Mouse (Mus musculus): Measurements from ENCODE around the gene Fau.
A peak's percentile ranks its signal among the peaks of the same experiment; 100 is the strongest.

The Fau gene

DNA sequence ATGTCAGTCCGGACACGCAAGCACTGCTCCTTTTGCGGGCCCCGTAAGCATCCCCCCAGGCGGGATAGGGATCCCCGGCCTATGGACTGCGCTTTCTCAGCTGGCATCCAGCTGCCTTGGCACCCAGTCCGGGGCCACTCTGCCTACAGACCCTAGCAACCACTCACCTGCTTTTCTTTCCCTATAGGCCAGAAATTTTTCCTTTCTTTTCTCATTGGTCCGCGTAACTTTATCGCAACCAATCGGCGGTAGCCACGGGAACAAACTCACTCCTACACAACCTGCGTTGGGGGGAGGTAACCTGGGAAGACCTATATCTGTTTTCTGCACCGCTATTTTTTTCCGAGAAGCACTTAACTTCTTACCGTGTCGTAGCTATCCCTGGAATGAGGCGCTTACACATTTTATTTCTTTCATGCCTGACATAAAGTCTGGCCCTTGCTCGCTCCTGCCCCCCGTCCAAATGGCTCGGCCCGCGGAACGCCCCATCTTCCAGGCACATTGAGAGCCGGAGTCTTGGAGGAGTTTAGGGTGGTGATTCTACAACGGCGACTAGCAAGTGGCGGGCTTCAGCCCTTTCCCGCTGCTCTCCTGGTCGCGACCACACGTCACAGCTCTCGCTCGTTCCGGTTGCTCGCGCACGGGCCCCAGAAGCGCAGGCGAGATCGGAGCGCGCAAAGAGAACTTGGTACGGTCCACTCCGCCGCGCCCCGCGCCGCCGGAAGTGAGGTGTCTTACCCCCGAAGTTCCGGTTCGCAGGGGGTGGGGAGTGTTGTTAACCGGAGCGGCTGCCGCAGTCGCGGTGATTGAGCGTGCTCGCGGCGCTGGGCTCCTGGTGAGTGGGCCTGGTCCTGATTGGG is 11.1 kb upstream of the Fau start, which contains the start of gene Syvn1:
Syvn1 (plus strand) TSS at position 283 of the 860 bp plus-strand sequence.
- DNase-seq: peak; percentile 91

DNA sequence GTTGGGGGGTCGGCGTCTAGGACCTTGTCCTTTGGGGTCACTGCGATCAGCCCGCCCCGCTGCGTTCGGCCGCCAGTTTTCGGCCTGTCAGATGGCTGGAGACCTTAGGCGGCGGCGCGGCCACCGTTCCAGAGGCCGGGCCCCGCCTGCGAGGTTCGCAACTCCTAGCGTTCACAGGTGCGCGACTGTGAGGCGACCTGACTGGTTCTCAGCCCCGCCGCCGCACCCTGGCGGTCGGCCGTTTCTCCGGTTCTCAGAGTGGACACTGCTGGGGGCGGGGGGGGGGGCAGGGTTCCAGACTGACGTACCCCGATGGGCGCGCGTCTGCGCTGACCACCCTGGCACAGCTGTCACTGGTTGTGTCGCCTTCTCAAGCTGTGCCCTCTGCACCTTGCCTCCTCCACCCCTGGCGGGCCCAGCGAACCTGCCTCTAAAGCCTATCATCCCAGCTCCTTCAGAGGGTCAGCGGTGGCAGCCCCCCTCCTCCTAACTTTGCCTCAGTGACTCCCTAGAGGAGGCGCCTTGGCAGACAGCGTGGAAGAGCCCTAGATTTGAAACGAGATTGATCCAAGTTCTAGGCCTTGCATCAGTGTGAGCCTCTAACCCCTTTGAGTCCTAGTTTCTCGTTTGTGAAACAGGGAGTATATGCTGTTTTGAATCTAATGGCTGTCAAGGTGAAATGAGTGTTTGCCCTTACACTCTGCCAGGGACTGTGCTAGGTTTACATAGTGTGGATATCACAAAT is 10.3 kb upstream of the Fau start:
- no peak for DNase-seq

DNA sequence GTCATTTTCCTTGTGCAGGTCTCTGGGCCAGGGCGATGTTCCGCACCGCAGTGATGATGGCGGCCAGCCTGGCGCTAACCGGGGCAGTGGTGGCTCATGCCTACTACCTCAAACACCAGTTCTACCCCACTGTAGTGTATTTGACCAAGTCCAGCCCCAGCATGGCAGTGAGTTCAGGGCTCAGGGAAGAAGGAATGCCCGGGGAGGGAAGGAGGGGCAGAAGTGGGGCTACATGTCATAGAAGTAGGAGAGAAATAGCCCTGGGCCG is 9.8 kb upstream of the Fau start:
- peak in 1 of 2 experiments; percentile 26 for DNase-seq

DNA sequence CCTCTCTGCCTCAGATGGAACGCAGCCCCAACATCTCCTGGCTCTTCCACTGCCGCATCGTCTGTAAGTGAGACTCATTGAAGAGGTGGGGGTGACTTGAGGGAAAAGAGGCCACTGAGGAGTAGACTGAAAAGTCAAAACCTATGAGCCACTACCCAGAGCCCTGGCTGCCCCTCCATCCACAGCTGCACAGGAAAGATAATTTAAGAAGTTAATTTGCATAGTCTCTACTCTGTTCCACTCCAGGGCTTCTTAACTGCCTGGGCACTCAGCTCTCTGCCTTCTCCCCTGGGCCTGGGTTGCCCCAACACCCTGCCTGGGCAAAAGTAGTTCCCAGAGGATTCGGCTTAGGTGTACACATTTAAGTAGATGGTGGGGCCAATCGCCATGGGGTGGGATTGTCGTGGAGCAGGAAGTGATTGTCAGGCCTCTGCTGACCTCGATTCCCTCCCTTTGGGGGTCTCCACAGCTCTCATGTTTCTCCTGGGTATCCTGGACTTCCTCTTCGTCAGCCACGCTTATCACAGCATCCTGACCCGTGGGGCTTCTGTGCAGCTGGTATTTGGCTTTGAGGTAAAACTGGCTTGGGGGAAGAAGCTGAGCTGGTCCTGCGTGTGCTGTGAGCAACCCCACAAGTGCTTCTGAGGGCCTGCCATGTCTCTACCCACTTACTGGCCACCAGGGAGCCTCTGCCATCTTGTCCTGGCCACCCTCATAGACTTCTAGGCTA is 8.8 kb upstream of the Fau start:
- DNase-seq: peak in 1 of 2 experiments; percentile 32

DNA sequence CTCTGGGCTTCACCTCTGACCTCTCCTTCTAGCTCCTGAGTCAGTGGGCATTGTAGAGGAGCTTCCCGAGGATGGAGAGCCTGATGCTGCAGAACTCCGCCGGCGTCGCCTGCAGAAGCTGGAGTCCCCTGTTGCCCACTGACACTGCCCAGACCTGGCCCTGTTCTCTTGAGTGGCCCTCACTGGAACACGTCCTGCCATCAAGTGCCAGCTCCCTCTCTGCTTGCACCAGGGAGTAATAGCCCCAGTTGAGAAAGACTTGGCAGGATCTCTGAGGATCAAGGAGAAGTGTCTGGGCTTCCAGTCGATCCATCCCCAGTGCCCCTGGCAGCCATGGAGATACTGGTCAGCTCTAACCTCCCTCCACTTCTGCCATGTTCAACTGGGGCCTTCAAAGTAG is 5.1 kb upstream of the Fau start:
- DNase-seq: peak in 1 of 2 experiments; percentile 25

DNA sequence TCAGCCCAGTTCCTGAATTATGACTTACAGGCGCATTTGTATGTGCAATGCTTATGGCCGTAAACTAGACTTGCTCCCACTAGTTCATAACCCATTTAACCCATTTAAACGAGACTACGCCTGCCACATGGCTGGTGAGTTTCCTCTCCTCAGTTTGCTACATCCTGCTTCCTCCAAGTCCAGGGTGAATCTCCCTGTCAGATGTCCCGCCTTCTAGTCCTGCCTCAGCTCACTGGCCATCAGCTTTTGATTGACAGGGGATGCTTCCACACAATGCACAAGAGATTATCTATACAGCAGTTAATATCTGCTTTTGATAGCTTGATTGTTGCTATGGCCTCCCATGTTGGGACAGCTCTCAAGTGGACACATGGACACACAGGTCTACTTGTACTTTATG is 3.3 kb upstream of the Fau start:
- DNase-seq: no peak

DNA sequence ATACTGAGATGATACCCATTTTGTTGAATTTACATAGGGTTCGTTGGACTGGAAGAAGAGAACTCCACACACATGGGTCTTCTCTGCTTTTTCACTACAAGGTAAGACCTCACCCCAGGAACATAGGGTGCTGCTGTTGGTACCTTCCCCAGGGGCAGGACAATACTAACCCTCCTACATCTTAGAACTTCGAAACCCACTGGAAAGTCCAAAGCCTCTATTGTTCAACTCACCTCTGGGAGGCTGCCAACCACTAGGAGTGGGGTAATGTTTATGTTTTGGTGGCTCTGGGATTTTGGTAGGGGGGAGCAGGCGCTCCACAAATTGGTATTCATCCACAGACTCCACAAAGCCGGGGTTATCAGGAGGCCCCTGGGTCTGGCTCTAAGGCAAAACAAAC is 948 bp upstream of the Fau start:
- no peak for DNase-seq

DNA sequence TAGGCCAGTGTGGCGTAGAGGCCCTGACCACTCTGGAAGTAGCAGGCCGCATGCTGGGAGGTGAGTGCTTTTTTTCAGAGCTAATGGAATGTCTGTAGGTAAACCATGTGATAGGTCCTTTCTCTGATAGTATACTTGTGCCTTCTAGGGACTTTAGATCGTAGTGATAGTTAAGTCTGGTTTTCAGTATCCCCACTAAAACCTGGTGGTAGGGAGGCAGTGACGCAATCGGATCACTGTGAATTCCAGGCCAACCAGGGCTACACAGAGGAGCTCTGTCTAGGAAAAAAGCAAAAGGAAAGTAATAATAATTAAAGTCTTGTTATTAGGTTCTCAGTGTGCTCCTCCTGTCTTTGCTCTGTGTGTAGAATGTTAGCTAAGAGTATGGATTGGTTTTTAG is 869 bp downstream of the Fau start:
- no peak for DNase-seq

DNA sequence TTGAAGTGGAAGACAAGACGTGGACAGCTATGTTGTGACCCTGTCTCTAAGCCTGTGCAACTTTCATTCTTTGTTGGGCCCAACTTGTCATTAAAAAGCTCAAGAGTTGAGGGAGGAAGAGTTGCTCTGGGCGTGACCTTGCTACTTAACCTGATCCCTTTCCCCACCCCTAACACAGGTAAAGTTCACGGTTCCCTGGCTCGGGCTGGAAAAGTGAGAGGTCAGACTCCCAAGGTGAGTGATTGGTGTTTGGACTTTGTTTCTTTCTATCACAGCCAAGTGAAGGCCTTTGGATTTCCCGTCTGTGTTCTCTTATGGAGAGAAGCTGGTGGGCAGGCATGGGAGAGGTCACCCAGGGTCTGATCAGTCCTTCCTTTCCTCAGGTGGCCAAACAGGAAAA is 1.3 kb downstream of the Fau start:
- no peak for DNase-seq

DNA sequence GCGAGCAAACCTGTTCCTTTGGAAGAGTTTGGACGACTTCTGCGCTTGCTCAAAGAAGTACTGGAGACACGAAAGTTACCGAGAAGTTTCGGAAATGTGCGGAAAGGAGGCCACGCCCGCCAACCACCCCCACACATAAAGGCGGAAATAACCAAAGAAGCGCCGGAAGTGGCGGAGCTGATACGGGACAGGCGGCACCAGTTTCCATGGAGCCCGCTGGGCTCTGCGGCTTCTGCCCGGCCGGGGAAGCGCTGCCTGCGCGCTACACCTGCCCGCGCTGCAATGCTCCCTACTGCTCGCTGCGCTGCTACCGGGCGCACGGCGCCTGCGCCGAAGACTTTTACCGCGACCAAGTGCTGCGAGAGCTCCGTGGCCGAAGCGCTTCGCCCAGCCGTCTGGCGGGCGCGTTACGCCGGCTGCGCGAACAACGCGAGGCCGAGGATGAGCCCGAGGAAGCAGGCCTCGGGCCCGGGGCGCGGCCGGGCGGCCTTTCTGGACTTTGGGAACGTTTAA is 3.4 kb downstream of the Fau start, which contains the start of gene Znhit2:
Znhit2 (plus strand) TSS at position 172 of the 513 bp plus-strand sequence.
- peak; percentile 95 to 96 for DNase-seq

DNA sequence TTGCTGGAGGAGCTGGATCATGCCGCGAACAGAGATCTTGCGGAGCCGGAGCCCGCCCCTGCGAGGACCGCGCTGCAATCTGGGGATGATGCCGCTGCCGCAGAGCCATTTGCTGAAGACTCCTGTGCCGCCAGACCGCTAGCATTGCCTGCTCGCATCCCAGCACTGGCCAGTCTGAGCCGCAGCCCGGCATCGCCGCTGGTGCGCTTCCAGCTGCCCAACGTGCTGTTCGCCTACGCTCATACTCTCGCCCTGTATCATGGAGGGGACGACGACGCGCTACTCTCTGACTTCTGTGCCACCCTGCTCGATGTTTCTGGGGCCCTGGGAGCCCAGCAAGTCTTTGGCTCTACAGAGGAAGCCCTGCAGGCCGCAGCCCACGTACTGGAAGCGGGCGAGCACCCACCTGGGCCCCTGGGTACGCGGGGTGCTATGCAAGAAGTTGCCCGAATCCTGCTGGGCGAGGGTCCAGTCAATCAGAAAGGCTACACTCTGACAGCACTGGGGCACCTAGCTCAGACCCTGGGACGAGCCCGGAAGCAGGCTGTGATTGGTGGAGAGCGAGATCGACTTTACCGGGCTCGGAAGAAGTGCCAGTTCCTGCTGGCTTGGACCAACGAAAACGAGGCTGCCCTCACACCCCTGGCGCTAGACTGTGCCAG is 4.1 kb downstream of the Fau start:
- DNase-seq: peak; percentile 60 to 66

DNA sequence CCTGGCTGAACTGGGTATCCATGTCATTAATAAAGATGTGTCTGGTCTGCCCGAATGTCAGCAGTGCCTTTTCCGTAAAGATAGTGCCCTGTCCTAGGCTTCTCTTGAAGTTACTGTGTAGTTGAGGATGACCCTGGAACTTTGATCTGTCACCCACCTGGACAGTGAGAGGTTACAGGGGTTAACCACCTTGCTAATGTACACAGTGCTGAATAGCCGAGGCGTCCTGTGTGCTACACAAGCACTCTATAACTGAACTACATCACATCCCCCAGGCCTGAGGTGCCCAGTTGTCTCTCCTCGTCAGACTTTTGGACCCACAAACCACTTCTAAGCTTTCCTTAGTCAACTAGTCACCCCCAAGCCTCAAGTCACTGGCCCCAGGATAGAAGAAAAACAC is 4.8 kb downstream of the Fau start:
- DNase-seq: no peak

DNA sequence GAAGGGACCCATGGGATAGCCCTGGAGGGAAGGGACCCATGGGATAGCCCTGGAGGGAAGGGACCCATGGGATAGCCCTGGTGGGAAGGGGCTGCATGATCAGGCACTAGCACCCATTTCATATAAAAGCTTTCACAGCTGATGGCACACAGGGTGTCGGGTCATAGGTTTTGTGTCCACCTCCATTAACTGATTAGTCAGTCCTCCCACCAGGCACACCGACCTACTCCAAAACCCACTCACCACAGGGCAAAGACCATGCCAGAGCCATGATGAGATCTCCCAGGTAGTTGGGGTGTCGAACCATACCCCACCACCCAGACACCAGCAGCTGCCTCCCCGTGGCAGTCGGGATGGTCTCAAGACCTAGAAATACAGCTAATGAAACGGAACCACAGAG is 5.4 kb downstream of the Fau start:
- DNase-seq: no peak

DNA sequence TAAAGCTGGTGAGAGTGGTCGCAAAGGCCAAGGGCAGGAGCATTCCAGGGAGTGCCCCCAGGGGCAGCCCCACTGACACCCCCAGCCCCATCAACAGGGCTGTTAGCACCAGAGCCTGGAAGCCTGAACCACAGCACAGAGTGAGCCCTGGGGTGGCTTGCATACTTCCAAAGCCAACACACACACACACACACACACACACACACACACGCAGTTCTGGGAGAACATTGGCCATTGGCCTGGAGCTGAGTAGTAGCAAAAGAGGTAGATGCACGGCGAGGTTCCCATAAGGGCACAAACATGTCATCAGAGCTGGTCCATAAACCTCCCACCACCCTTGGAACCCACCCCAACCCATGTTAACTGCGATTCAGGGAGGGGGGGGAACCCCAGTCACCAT is 8.9 kb downstream of the Fau start:
- no peak for DNase-seq

DNA sequence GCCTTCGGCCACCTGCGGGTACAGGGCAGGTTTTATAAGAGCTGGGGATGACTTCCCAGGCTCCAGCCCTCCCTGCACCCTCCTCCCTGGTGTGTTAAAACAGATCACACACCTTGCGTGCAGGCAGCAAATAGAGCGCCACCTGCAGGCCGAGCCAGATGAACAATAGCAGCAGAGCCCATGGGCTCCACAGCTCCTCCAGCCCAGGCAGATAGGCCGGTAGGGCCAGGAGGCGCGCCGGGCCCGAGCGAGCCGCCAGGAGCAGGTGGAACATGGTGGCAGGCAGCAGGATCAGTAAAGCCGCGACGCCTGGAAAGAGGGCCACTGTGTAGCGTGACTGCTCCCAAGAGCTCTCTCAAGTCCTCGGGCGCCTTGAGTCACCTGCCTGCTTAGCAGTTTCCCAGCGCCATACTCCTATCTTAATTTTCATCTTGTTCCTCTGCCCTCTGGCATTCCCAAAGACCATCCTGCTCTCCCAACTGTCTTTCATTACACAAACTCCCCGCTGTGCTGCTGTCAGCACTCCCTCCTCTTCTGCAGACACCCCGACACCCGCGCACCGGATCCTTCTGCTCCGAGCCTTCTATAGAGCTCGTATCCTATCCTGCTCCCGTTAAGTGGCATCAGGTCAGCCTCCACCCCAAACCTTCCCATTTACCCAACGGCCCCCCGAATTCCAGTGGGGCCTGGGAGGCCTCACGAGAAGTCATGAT is 9.5 kb downstream of the Fau start:
- peak; percentile 85 to 87 for DNase-seq

DNA sequence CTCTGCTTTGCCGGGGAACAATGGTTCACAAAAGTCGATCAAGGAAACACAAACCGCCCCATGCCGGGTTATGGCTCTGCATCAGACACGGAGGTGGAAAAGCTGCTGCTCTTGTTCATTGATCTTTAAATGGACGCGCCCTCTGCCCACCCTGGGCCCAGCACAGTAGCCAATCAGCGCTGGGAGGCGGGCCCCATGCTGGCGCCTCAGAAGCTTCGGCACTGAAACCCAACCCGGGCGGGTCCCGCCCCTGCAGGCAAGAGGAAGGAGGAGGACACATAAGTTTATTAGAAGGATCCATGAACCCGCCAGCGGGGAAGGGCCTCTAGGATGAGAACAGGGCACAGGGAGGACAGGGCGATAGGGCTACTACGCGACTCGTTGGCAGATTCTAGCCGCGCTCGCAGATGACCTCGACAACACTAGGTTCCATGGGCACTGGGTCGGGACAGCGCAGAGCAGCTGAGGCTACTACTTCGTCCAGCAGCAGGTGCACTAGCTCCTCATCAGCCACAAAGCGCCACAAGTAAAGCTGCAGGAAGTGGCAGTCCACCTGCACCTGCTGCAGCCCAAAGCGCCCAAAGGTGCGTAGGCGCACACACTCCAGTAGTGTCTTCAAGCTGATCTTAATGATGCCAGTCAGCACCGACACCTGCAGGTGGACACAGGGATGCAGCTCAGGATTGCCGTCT is 10.2 kb downstream of the Fau start, which contains the start of gene Tm7sf2:
Tm7sf2 (minus strand) TSS at position 650 of the 692 bp plus-strand sequence.
- DNase-seq: peak; percentile 92 to 95

DNA sequence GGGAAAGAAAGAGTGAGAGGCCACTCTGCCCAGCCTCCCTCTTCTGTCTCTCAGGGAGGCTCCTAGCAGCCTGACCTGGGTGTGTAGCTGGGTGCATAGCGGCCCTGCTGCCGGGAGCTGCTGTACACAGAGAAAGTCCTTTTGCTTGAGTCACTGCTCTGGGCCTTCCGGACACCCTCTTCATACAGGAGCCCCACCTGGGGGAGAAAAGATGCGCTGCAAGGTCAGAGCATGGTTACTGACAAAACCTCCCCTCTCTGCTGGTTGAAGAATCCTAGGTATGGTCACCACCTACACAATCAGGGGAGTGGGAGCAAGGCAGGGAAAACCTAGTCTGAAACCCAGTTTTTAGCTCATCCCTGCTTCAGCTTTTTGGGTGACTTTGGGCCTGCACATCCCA is 11.3 kb downstream of the Fau start:
- DNase-seq: no peak

DNA sequence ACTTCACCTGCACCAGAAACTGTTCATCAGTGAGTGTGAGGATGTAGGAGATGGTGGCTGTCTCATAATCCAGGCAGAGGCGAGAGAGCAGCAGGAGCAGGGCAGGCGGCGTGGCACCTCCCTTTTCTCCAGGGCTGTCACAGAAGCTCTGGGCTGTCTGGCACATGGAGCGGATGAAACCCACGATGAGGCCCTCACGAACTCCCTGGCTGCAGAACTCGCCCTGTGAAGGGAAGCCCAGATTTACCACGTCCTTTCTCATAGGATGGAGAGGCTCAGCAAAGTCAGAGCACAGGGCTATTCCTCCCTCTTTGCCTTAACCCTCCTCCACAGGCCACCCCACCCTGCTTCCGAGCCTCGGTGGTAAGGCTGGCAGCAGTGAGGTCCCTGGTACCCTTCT is 12.2 kb downstream of the Fau start:
- DNase-seq: no peak

DNA sequence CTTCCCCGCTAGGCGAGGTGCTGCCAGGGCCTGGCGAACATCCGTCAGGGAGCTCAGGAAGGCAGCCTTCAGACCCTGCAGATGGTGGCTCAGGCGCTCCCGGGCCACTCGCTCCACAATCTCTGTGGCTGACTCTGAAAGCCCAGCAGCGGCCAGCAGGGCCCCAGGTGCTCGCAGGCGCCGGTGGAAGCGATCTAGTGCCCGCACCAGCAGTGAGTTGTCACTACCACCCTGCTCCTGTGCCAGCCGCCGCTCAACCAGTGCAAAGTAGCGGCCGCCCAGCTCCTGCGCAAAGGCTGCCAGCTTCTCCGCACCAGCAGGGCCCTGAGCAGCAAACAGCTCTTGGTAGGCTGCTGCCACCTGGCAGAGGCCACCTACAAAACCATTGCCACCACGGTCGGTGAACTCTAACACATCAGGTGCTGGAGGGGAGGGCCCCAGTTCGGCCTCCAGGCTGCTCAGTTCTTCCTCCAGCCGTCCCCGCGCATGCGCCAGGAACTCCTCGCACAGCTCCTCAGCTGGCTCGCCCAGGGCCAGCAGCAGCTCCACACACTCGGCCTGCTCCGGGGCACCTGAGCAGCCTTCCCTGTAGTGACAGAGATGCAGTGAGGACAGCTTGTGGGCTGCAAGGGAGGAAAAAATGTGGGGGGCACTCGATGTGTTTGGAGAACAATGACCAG is 13.1 kb downstream of the Fau start:
- DNase-seq: no peak

DNA sequence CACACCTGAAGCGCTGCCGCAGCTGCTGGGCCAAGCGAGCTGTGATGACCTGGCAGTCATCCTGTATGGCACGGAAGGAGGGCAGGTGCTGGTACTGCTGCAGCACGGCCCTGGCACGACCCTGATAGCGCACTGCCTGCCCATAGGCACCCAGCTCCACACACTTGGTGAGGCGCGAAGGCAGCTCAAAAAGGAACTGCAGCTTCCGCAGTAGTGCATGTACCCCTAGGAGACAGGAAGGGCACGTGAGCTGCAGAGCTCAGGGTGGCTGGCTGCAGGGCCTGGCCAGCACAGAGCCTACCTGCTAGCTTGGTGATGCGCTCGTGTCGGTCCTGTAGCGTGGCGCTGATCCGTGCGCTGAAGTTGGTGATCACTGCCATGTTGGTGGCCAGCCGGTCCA is 13.6 kb downstream of the Fau start:
- DNase-seq: no peak

DNA sequence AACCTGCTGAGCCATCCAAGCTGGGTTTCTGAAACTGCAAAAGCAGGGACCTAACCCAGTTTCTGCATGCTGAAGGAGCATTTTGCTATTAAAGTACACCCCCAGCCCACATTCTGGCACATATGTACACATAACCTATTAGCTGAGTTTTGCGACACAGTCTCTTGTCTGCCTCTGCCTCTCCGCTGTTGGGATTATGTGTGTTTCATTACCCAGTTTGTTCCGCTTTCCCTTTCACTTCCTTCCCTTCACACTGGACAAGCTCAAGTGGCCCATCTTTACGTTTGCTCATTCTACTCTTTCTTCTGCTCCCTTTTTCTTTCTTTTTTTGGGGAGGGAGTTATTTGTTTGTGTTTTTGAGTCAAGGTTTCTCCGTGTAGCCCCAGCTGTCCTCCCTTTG is 16.2 kb downstream of the Fau start:
- DNase-seq: no peak

Data from lung, postnatal 4 days (tissue).